Mouse (Mus musculus): ENCODE measurements around the gene Fam171a1.
"Not testable (repeated sequence)": the region's sequence is repeated elsewhere in the genome, so short reads cannot be mapped to it uniquely, and the experiment has no call there.

Fam171a1 gene

DNA sequence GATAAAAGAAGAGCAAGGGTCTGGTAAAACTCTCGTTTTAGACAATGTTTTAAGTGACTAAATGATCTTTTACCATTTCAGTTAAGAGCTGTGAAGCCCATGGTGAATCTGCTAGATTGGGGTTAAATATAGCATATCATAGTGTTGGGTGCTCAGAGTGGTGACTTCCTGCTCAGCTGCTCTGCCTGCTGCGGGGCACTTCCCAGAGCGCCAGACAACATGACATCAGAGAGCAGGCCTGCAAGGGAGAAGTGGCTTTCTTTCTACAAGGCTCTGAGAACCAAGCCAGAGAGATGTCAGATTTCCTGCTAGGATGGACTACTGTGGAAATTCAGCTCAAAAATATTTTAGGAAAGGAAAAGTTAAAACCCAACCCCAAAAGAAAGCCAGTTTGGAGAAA is 57.8 kb downstream of the Fam171a1 start:
- DNase-seq (ENCODE audit: low read depth, low spot score): no peak

DNA sequence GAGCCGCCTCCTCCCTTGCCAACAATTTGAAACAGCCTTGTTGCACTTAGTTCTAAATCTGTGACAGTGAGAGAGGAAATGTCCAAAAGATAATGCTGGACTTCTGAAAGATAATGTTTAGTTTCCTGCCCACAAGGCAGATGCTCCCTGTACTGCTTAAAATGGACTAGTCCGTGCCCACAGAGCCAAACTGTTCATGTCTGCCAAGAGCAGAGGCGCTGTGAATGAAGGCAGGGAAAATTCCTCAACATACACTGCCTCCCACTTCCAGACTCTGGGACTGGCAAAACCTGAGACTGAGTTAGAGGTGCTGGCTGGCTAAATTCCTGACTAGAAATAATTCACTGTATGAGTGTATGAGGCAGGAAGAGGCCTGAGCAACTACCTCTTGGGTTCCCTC is 58.6 kb downstream of the Fam171a1 start:
- DNase-seq (ENCODE audit: low read depth, low spot score): peak; percentile 37

DNA sequence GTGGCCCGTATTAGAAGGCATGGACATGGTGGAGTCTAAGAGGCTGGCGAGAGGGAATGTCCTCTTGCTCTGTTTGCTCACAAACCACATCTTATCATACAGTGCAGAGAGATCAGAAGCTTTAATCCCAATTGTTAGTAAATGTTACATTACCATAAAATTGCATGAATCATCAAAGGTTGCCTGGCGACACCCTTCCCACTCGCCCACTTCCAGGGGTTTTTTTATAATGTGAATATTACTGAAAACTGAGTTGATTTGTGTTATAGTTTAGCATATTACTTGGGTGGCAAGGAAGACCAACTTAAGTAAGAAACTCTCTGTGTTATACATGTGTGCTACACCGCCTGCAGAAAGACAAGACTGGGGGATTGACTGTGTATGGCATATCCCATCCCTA is 60.9 kb downstream of the Fam171a1 start:
- DNase-seq (ENCODE audit: low read depth, low spot score): no peak

DNA sequence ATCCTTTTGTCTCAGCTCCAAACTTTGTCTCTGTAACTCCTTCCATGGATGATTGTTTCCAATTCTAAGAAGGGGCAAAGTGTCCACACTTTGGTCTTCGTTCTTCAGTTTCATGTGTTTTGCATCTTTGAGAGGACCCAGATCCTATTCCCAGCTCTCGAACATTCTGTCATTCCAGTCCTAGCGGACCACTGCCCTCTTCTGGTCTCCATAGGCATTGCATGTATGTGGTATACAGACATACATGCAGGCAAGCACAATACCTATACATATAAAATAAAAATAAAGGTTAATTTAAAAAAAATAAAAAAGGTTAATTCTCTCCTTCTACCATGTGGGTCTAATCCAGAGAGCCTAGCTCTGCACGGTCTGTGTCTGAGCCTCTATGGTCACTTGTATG is 62.0 kb downstream of the Fam171a1 start:
- DNase-seq (ENCODE audit: low read depth, low spot score): not testable (repeated sequence)

DNA sequence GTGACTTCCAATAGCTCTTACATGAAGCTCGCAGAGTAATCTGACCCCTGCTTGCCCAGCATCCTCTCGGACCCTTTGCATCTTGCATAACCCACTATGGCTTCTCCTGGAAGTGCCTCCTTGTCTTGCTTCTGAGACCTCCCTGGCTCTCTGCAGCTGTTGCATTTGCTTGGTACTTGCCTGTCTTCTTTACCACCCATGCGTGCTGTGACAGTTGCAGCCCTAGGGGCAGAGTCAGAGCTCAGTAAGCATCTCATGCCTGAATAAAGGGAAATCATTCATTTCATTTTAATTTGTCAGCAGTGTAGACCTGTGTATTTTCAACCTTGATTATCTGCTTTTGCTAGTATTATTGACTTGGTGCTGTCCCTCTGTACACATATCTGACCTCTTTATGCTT is 62.7 kb downstream of the Fam171a1 start:
- DNase-seq (ENCODE audit: low read depth, low spot score): no peak

DNA sequence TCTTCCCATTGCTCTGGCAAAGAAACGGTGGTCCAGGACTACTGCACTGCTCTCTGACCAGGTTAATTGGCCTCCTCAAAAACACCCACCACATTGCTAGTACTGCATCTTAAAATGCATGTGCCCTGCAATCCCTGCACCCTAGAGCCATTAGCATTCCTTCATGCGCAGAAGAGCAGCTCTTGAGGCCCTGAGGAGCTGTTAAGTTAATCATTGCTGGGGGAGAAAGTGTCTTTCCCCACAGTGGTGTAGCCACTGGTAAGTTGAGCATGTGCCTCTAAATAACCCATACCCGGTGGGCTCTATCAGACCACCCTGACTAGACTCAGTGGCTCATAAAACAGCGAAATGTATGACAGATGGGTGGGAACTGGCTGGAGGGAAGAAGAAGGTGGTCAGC is 66.5 kb downstream of the Fam171a1 start:
- no peak for DNase-seq (ENCODE audit: low read depth, low spot score)

DNA sequence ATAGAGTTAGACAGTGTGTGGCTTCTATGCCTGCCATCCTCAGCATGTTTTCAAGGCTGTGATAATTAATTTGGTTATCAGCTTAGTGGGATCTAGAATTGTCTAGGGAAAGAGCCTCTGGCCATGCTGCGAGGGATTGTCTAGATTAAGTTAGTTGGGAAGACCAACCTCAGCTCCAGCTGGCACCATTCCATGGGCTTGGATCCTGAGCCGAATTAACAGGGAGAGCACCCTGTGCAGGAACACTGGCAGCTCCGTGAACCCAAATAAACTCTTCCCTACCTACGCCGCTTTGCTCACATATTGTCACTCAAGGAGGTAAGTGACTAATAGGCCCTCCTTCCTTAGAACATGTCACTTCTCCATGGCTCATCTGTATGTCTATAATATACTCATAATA is 69.6 kb downstream of the Fam171a1 start:
- no peak for DNase-seq (ENCODE audit: low read depth, low spot score)

DNA sequence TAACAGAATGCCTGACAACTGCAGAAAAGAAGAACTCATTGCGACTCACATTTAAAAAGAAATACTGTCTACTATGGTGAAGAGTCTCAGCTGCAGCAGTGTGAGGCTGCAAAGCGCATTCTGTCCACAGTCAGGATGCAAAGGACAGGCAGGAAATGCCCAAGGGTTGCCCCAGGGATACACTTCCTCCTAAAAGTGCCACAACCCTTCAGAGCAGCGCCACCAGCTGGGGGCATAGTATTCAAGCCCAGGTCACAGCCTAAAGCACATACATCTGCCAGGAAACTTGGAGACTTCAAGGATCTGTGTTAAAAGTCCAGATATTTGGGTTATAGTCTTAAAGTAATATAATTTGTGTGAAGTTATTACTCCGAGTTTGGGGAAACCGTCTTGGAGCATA is 71.3 kb downstream of the Fam171a1 start:
- peak; percentile 29 for DNase-seq (ENCODE audit: low read depth, low spot score)

DNA sequence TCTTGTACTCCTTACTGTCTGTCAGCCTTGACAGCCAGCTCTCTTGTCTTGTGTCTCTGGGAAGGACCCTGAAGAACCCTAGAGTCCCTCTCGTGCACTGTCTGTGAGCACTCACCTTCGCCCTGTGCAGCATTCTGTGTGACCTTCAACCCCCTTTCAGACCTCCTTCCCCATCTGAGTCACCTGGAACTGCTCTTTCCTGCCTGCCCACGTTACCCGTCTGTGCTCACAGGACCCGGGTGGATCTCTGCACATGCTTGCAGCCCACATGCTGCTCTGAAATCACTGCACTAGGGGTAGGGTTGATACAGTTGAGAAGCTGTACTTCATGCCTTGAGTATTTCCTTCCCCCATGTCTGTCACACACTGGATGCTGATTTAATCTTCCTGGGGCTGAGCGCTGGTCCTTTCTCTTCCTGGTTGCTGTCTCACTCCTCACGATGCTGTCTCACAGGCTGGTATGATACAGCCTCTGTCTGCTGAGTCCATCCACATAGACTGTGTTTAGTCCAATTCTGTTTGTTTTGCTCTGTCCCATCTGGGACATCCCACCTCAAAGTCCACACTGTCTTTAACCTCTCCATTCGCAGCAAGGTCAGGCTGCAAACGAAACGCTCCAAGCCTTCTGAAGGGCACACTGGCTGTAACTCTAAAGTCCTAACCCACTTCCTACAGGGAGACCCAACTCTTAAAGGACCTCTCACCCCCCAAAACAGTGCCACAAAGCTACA is 74.9 kb downstream of the Fam171a1 start:
- DNase-seq (ENCODE audit: low read depth, low spot score): no peak

DNA sequence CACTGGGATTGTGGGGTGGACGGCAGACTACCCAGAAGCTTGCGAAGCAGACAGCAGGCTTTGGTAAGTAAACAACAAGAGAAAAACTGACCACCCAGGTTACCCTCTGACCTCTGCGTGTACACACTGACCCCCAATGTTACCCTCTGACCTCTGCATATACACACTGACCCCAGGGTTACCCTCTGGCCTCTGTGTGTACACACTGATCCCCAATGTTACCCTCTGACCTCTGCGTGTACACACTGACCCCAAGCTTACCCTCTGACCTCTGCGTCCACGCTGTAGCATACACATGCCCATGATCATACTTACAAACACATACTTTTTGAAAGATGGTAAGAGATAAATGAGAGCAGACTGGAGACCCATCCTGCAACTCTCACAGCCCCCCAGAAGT is 77.1 kb downstream of the Fam171a1 start:
- DNase-seq (ENCODE audit: low read depth, low spot score): no peak

DNA sequence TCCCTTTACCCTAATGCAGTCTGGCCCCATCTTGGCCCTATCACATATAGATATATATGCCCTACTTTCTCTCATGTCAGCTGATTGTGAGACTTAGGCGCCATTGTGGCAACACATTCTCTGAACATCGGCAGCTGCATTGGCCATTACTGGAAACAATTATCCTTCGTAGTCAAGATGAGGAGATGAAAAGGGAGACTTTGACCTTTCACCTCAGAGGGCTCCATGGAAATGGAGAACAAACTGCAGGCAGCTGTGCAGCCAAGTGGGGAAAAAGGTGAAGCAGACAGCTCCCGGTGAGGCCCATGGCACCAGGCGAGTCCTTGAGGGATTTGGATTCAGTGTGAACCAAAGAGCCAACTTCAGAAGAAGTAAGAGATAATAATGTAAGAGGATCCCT is 81.5 kb downstream of the Fam171a1 start:
- DNase-seq (ENCODE audit: low read depth, low spot score): no peak

DNA sequence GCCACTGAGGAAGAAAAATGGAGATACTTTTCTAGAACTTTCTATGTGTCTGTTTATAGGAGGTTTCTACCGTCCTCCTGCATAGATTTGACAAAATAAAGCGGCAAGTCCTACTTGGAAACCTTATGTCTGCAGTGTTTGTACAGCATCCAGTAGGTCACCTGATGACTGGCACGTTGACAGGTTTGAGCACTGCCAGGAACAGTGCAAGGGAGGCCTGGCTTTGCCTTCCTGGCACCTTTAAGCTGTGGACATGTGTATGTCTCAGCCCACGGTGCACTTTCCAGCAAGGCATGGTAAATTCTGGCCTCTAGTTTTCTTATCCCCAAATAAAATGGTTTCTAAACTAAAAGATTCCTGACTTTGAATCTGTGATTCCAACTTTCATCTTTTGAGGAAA is 86.4 kb downstream of the Fam171a1 start:
- no peak for DNase-seq (ENCODE audit: low read depth, low spot score)

DNA sequence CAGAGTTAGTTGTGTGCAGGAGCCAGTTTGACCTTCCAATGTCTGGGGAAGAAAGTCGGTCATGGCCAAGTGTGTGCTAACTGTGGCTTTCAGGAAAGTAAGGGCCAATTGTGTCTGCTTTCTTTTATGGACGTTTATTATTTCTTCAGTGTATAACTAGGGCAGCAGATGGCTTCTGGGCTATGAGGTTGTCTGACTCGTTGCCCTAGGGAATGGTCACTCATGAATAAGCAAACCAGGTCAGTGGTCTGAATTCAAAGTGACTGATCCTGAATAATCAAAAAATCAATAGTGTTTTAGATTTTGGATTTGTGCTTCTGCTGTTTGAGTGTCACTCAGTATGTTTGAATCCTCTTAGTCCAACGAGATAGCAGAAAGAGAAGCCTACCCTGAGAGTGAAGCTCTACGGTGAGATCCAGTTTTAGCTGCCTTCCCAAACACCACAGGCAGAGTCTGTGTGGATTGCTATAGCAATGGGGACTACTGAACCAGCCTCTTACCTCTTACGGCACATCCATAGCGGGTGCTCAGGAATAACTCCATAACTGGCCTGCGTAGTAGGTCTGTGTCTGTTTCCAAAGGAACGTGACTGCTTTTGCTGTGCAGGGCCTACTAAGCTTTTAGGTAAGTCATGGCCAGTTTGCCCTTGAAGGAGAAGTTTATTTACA is 93.1 kb downstream of the Fam171a1 start:
- peak; percentile 29 for DNase-seq (ENCODE audit: low read depth, low spot score)

DNA sequence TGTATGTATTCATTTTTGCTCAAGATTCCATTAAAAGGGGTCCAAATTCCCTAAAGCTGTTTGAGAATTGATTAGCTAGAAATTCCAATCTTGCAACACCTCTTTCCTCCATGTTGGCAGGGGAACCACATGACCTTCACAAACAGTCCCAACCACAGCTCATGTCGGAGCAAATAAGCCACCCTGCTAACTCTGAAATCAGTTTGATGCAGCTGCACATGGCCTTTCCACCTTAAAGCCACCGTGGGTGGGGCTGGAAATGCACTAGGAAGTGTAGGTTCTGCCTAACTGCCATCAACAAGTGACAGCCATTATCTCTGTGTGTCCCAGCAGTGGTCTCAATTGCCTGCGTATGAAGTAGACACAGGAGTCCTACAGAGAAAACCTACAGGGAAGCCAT is 101.5 kb downstream of the Fam171a1 start:
- no peak for DNase-seq (ENCODE audit: low read depth, low spot score)

DNA sequence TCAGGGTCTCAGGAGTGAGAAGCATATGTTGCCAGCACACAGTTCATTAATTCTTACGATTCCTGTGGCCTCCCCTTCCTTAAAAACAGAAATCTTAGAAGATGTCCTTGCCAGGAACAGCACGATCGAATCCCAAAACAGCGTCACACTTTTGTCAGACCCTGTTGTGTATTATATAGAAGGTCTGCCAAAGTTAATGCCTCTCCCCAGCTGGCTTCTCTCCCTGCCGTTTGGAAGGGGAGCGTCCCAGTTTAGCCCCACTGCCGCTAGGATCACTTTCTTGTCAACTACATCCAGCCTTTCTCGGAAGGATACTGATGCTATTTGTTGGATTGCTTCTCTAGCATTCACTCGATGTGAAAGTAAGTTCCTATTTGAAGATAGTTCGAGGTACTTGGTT is 102.6 kb downstream of the Fam171a1 start:
- no peak for DNase-seq (ENCODE audit: low read depth, low spot score)

DNA sequence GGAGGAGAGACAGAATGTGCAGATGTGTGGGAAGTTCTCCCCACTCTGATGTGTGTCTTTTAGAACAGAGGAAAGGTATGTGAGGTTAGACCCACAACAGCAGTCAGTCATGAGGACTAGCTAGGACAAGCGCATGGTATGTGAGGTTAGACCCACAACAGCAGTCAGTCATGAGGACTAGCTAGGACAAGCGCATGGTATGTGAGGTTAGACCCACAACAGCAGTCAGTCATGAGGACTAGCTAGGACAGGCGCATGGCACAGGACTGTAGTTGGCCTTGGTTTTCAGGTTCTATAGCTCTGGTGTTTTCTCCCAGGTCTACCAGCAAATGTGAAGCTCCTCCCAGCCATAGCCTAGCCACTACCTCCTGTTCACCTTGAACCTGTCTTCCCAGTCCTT is 103.6 kb downstream of the Fam171a1 start:
- not testable (repeated sequence) for DNase-seq (ENCODE audit: low read depth, low spot score)

DNA sequence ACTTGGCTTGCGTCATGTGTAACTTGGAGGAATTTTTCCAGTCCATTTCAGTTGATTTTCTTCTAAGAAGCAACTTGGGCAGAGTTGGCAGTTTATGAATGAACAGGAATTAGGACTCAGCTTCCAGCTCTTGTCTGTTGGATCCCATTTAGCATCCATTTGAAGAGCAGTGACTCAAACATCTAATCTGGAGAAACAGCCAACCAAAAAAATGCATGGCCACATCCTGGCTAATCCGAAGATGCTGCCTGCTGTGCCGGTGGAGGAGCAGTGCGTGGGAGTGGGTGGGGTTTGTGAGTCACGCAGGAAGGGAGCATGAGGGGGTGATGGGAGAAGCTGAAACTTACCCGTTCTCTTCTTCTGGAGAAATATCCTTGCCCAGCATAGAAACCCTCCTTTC is 104.2 kb downstream of the Fam171a1 start:
- DNase-seq (ENCODE audit: low read depth, low spot score): peak; percentile 80

DNA sequence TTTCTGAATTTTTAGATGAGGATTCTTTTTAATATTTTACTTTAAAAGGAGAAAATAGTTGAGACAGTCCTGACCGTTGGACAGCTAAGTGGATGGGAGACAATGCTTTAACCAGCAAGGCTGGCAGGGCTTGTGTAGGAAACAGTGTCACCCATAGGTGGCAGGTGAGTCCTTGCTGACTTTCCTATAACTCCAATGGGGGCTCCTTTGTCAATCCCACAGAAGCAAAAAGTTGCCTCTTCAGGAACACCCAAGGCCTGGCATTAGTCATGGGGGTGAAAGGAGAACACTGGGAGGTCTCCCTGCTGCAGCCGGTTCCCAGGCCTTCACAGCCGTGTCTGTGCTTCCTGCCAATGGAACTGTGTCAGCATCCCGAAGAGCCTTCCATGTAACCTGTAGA is 114.5 kb downstream of the Fam171a1 start:
- DNase-seq (ENCODE audit: low read depth, low spot score): peak; percentile 61

DNA sequence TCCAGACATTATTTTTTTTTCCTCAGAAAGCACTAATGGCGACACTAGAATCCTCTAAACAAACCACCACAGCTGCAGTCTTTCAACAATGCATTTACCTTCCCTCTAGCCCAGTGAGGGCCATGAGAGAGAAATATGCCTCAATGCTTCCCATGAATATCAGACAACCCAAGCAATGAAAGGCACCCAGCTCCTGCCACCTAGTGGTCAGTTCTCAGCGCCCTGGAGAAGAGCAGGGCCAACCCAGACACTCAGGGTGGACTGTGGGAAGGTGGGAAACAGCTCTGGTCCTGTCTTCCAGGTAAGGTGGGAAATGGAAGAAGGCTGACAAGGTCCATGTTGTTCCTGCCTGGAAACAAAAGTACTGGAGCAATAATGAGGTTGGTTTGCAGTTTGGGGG is 115.0 kb downstream of the Fam171a1 start:
- peak; percentile 74 for DNase-seq (ENCODE audit: low read depth, low spot score)

DNA sequence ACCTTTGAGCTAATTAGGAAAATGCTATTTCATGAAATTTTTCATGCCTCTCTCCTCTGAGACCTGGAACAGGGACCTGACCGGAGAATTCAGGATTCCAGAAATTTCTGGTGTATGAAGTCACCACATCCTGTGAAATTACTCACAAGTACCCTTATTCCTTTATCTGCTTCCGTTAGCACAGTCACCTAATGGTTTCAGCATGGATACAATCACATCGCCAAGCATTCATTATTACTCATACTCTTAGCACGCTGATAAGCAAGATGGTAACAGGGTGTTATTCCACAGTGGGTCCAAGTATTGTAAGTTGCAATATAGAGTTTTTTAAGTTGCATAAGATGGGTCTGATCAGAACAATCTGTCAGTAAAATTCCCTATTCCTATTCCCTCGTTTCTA is 125.2 kb downstream of the Fam171a1 start:
- DNase-seq (ENCODE audit: low read depth, low spot score): peak; percentile 87

DNA sequence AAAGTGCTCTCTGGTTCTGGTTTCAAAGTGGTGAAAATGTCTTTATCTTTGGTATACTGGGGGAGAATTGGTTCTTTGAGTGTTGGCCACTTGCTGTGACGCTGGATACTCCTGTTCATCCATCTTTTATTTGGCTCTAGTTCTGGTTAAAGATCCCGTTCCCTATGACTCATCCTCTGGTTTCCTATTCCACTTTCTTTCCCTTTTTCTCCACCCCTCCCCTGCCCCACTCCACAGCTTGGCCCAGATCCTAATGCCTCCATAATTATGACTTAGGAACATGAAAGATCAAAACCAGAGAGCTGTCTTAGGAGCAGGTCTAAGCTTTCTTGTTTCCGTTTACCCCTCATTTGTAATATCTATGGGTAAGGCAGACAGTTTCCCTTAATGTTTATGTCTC is 130.2 kb downstream of the Fam171a1 start:
- DNase-seq (ENCODE audit: low read depth, low spot score): peak; percentile 44

DNA sequence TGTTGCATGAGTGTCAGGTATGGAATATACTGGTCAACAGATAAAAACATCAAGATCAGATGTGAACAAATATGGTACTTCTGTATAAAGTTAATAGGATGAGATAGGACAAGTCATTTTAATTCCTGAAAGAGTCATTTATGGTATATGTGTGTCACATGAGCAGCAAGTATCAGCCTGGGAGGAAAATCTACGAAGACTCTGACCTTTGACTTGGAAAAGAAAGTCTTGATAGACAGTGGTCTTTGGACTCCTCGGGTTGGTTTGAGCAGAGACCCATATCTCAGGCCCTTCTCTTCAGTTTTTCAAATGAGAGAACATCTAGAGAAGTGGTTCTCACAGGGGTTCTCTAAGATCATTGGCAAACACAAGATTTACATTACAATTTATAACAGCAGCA is 137.3 kb downstream of the Fam171a1 start:
- no peak for DNase-seq (ENCODE audit: low read depth, low spot score)

DNA sequence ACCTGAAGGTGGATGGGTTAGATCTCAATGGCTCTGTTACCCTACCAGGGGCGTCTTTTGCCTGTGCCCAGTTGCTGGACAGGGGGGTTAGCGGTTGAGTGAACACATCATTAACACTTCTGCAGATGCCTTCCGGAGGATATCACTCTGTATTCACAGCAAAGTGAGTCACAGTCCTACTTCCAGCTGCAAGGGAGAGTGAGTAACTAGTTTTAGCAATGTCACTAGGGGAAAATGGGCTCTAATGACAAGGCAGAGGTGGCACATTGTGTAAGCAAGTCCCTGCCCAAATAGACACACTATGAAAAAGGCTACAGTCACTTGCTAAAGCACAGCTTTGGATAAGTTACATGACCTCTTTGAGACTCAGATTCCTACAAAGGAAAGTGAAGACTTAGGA is 152.4 kb downstream of the Fam171a1 start:
- DNase-seq (ENCODE audit: low read depth, low spot score): no peak

DNA sequence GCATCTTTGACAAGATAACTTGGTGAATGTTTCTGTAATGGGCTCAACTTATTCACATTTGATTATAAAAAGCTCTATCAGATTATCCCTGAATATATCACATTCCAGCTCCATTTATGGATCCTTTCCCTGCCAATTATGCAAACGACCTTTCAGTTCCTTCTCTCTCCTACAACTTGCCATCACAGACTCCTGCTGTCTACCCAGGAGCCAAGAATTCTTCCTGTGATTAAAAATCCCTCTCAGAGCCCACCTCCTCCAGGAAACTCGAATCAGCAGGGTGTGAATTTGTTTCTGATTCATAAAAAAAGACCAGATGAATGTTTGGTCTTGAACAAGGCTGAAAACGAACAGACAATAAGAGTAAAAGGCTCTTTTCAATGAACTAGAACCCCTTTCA is 153.9 kb downstream of the Fam171a1 start:
- DNase-seq (ENCODE audit: low read depth, low spot score): no peak

All from 3T3-L1 (cell line).